Mouse (Mus musculus): ENCODE results near the gene Tmem87a.

- TF ChIP-seq POLR2A (IDR thresholded peaks at IDR 0.05; ENCODE audit: low read depth, low read length) (no peak), CTCF (IDR thresholded peaks at IDR 0.05; ENCODE audit: extremely low read depth, insufficient read length, insufficient replicate concordance, low read depth, low read length) (no peak)
Observed at GRCm38 (mm10) chr2:120348120-120348519, 55.8 kb downstream of the Tmem87a start.
